Mouse (Mus musculus) kidney, adult 2 months (tissue): ENCODE measurements at regions not wholly inside any gene's neighbourhood (a gene's known extent, or its start where the extent isn't known, plus 50 kb on each side); places are given as distances from the start of the nearest gene placed in this dataset.

Experiments
- DNase-seq: peaks from one replicate; pipeline ENCODE4 v3.0.0; 2021
- H3K27ac ChIP-seq: fragments of 200-500 bp; 2 replicates; pipeline ENCODE4 v1.5.1; 2012; ENCODE audit warnings: low read depth, low read length, control low read depth, inconsistent platforms; ENCODE audit not compliant: insufficient read depth
- H3K27me3 ChIP-seq: fragments of 200-500 bp; replicated peaks from 2 replicates; pipeline ENCODE4 v1.6.1; 2012; ENCODE audit warnings: mild to moderate bottlenecking, moderate library complexity, low read length, inconsistent platforms; ENCODE audit not compliant: control insufficient read depth, insufficient read depth
- H3K36me3 ChIP-seq: fragments of 200-500 bp; 2 replicates; pipeline ENCODE4 v1.6.1; 2012; ENCODE audit warnings: mild to moderate bottlenecking, moderate library complexity, low read length, inconsistent platforms; ENCODE audit not compliant: control insufficient read depth, insufficient read depth
- H3K4me1 ChIP-seq: fragments of 200-500 bp; 2 replicates; pipeline ENCODE4 v1.6.1; 2011; ENCODE audit warnings: low read length; ENCODE audit not compliant: control insufficient read depth, insufficient read depth
- H3K4me3 ChIP-seq: fragments of 200-500 bp; 2 replicates; pipeline ENCODE4 v1.5.1; 2011; ENCODE audit warnings: mild to moderate bottlenecking, low read depth, low read length, control low read depth; ENCODE audit not compliant: insufficient read depth
- CTCF ChIP-seq: fragments of 200-500 bp; conservative IDR thresholded peaks from 2 replicates; pipeline ENCODE4 v1.5.1; 2011; ENCODE audit warnings: low read depth, mild to moderate bottlenecking, control low read depth, low read length, moderate library complexity, mixed read lengths; ENCODE audit not compliant: insufficient read depth, insufficient read length
- POLR2A ChIP-seq: fragments of 200-500 bp; IDR thresholded peaks from one replicate; pipeline ENCODE4 v1.6.1; 2011; ENCODE audit warnings: low read depth, low read length, control low read depth
- WGBS: fragments of 180-500 bp; shearing (Covaris S2); methylation state at CpG from one replicate; pipeline ENCODE4 v1.1.7; 2018; 5-methylcytosine and 5-hydroxymethylcytosine counted together

- TF ChIP-seq CTCF (no peak), POLR2A (no peak)
- Histone ChIP-seq H3K27ac (no peak overlapping the region), H3K4me3 (no peak overlapping the region), H3K4me1 (no peaks in the 10 kb centered on the region), H3K27me3 (no peaks in the 10 kb centered on the region), H3K36me3 (no peaks in the 10 kb centered on the region)
- 77% methylated on average over 4 of the region's 4 CpGs for WGBS
- no peak for DNase-seq
Observed at GRCm38 (mm10) chr1:72935084-72935483, 60.4 kb upstream of the Igfbp5 start.

DNA sequence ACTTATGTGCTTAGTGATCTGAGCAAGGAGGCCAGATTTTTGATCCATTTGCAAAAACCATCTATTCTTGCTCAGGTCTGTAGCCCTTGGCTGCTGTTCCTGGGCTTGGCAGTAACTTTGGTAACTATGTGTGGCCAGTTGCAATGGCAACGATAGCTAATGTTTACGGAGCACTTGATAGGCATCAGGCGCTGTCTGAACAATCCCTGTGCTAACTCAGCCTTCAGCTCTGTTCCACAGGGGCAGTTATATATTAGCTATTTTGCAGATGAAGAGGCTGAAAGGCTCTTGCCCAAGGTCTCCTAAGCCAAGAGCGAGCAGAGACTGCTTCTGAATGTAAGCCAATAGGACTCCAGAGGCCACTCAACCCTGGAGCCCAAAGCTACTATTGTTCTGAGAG, 55.1 kb upstream of the Igfbp5 start:
- Histone ChIP-seq H3K27me3 (no peaks in the 10 kb centered on the region), H3K4me1 (peaks cover 5% of the 10 kb centered on the region; the same call in 1 of the 2 replicates), H3K36me3 (no peaks in the 10 kb centered on the region), H3K27ac (no peak overlapping the region), H3K4me3 (no peak overlapping the region)
- TF ChIP-seq POLR2A = no peak
- peak; percentile 85 for DNase-seq
- 43% methylated on average over 4 of the region's 4 CpGs for WGBS
